Mouse (Mus musculus) left cerebral cortex, postnatal 14 days (tissue): Measurements from ENCODE around the gene Erp27. TPM values are rescaled to one million over a fixed set of nuclear protein-coding genes. Genes with fewer than 3 reads are reported as not detected.

Experiments
- DNase-seq, 2 experiments: peaks; one replicate each; pipeline ENCODE4 v3.0.0; 2021 to 2022; ENCODE audit warnings: low spot score in 2 of 2, mixed read lengths in 1 of 2
- intact Hi-C: fragments of 180-260 bp; cut with DNase I; formaldehyde crosslinking; loops from one replicate; pipeline ENCODE4 v1.15.1; 2025
- long read RNA-seq, 2 experiments: library from polyadenylated mRNA; stranded (forward); transcript quantifications; one replicate each; pipeline ENCODE4 v2.0.0; 2021
- total RNA-seq, 2 experiments: library from RNA; stranded (reverse); gene quantifications; 2 replicates each; pipeline ENCODE4 v1.2.3; 2021

Gene Erp27
- total RNA-seq = under 1 TPM; 0.34 to 0.81 TPM
- long read RNA-seq, experiment 1 = 0 reads
- long read RNA-seq, experiment 2 = 0 reads

DNA sequence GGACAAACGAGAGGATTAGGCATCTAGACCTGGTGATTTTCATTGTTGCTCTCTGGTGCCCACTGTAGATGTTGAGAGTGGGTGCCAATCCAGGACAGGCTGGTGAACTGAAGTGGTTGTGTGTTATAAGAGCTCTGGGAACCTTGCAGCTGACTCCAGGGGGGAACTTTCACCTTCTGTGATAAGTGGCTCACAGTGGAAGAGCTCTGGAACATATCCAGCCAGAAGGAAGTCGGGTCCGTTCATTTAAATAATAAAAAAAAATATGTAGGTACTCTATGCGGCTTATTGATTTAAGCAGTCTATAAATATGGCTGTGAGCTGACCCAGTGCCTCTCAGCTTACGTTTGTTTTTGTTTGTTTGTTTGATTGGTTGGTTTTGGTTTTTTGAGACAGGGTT lies at the start of gene Erp27:
Gene Erp27 (minus strand): TSS at position 101 of the 400 bp plus-strand sequence.
- intact Hi-C loops = loop anchor here (5.0 kb wide), 1 partner anchor 45 kb away; no protein-coding TSS in a partner anchor

DNA sequence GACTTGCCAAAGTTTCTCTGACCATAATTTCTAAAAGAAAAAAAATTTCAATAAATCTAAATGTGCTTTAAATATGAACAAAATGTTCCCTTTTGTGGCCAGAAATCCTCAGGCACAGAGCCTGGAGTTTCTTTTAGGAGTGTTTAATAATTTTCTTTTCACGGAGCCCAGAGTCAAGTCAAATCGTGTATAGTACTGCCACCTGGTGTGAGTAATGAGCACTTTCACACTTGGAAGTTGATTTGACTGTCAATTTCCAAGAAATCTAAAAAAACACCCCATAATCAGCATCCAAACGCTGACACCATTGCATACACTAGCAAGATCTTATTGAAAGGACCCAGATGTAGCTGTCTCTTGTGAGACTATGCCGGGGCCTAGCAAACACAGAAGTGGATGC lies 46.9 kb upstream of the Erp27 start:
- intact Hi-C loops = loop anchor here (5.0 kb wide), 2 partner anchors 47 to 107 kb away; partner anchors contain the start of genes Erp27 and Pde6h
- peak; percentile 43 to 66 for DNase-seq

More for the DNA sequence above, at the start of gene Erp27:
- no peak for DNase-seq

DNA sequence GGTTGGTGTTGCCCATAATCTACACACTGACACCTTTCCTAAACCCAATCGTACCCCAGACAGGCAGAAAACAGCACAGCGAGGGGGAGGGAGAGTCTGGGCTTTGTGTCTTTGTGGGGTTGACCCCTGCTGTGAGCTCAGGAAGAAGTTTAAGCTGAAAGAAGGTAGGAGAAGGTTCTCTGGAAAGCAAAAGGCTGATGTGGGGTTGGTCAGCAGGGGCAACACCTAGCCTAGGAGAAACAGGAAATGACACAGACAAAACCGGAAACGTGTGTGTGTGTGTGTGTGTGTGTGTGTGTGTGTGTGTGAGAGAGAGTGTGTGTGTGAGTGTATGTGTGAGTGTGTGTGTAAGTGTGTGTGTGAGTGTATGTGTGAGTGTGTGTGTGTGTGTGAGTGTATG lies 45.5 kb upstream of the Erp27 start:
- DNase-seq = no peak
- intact Hi-C loops = loop anchor here (5.0 kb wide), 2 partner anchors 45 to 105 kb away; partner anchors contain the start of genes Erp27 and Pde6h

DNA sequence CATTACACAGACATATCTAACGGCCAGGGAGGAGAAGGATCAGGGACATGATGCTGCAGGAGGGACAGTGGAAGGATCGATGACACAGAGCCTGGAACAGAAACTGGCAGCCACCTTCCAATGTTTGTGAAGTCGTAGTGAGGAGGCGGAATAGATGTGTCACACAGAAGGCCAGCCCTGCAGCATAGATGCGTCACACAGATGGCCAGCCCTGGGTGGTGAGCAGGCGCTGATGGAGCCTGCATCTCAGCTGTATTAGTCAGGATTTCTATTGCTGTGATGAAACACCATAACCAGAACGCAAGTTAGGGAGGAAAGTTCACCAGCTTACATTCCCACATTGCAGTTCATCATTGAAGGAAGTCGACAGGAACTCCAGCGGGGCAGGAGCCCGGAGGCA lies 43.9 kb upstream of the Erp27 start:
- intact Hi-C loops = loop anchor here (5.0 kb wide), 2 partner anchors 44 to 104 kb away; partner anchors contain the start of genes Erp27 and Pde6h
- no peak for DNase-seq

DNA sequence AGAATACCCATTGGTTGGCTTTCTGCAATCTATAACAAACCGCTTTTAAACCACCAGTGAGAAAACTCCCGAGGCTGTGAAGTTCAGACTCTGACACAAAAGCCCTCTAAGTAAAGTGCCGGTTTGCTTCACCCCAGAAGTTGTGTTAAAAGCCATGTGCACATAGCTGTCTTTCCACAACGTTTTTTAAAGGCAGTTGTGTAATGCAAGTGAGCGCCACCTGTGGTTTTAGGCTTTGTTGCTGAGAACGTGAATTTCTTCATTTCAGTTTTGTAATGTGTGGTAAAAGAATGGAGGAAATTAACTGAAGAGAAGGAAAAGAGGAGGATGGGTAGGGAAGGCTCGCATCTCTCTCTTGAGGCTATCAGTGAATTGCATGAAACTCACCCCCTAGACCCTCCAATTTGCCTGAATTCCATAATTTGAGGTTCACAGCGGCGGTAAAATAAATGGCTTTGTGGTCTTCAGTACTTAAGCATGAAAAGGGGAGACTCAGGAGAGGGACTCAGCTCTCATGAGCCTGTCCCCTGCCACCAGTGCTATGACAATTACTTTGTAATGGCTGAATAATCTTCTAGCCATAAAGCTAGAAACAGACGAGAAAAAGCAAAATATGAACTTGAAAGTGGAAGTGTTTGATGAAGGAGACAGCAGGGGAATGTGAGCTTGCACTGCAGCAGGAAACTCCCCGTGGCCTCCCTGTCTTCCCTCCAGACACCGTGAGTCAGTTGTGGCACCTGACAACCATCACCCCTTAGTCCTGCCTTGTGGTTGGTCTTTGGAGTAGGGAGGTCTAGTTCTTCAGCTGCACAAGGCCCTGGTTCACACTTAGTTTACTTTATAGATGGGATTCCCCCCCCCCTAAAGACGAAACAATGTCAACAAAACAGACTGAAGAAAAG lies 42.9 kb upstream of the Erp27 start:
- no peak for DNase-seq

DNA sequence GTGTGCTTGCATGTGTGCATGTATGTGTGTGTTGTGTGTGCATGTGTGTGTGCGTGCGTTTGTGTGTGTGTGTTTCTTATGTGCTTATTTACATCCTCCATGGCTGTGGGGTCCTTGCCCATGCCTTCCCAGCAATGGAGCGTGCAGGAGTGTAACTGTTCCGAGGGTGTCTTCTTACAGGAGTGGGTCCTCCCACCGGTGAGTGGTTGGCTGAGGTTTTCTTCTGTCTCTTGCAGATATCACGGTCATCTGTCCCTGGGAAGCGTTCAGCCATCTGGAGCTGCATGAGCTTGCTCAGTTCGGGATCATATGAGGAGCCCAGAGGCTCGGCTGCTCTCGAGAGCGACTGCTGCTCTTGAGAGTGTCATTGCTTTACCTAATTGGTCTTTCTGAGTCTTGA lies 41.0 kb upstream of the Erp27 start:
- no peak for DNase-seq
- intact Hi-C loops = no loop called here

More for the DNA sequence above, 42.9 kb upstream of the Erp27 start:
- intact Hi-C loops = loop anchor here (5.0 kb wide), 2 partner anchors 43 to 103 kb away; partner anchors contain the start of genes Erp27 and Pde6h

DNA sequence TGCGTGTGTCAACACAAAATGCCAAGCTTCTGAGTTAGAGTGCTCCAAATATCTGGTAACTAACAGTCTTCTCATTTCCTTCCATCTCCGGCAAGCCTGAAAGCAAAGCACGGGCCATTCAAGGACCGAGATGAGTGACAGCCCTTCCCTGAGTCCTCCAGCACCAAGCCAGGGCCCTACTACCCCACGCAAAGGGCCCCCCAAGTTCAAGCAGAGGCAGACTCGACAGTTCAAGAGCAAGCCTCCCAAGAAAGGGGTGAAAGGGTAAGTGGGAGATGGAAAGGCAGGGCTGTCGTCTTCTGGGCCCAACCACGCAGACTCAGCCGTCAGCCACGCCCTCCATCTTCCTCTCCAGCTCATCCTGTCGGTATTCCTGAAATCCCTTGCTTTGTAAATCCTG lies 37.2 kb upstream of the Erp27 start:
- DNase-seq = no peak
- intact Hi-C loops = no loop called here

DNA sequence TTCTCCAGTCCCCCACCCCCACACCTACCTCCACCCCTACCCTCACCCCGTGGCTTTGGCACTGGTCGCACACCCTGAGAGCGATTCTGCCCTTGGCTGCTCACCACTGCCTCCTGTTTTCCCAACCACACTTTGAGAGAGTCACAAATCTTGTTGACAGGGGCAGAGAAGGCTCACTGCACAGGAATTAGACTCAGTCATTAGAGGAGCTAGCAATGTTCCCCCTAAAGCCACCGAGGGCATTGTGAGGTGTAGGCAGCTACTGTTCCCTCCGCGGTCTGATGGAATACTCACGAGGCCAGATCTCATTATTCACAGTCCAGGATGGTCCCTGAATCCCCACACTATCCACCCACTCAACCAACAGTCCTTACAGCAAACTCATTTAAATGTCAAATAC lies 35.1 kb upstream of the Erp27 start:
- no peak for DNase-seq
- intact Hi-C loops = no loop called here

DNA sequence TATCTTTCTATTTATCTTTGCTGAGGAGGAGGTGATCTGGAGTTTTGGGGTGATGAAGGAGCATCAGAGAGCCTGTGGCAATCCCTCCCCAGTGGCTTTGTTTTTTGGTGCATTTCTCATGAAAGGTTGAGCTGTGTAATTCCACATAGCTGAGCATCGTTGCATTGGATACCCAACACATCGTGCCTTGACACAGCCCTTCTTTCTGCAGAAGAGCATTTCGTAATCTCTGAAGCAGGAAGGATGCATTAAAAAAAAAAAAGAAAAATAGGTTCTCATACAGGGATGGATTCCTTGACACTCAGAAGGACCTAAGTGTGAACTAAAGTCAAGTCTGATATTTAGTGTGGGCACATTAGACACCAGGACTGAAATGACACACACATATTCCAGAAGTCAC lies 33.3 kb upstream of the Erp27 start:
- intact Hi-C loops = no loop called here
- no peak for DNase-seq

DNA sequence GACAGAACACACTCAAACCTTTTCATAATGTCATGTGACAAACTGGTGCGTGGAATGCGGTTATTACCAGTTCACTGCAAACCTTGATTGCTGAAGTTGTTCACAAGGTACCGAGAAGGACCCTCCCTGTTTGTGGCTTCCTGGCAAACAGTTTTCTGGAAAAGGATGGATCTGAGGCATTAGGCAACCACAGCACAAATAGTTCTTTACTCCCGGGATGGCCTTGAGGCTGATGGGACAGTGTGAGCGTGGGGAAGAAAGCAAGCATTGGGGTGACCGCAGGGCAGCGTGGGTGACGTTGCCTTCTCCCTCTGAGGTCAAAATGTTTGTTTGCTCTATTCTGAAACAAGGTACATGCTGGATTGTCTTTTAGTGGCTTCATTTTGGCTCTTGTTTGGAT lies 32.7 kb upstream of the Erp27 start:
- intact Hi-C loops = no loop called here
- DNase-seq = no peak

DNA sequence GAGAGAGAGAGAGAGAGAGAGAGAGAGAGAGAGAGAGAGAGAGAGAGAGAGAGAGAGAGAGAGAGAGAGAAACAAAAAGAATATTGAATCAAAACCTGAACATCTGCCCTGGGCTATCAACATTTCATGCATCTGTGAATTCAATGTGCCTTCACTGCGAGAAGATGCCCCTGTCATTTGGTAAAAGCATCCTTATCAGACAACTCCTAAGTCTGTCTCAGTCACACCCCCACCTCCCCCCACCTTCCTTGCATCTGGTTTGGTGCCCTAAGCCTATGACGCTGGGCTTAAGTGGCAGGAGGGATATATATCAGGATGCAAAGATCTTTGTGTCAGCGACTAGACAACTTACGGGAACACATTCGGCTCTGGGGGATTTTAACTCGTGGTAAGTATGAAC lies 32.2 kb upstream of the Erp27 start:
- intact Hi-C loops = no loop called here
- DNase-seq = no peak

DNA sequence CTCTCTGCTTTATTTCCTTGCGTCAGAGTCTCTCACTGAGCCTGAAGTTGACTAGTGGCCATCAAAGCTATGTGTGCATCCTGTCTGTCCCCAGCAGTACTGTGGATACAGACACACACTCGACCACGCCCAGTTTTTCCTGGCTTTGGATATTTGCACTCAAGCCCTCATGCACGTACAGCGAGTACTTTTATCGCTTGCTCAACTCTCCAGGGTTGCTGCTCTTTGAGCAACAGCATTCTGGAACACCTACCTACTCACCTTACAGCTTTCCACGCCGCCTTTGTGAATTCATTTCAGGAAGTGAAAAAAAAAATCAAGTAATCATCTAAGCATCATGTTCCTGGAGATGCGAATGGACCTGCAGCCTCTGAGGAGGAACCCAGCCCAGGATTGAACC lies 30.9 kb upstream of the Erp27 start:
- DNase-seq = no peak
- intact Hi-C loops = no loop called here

DNA sequence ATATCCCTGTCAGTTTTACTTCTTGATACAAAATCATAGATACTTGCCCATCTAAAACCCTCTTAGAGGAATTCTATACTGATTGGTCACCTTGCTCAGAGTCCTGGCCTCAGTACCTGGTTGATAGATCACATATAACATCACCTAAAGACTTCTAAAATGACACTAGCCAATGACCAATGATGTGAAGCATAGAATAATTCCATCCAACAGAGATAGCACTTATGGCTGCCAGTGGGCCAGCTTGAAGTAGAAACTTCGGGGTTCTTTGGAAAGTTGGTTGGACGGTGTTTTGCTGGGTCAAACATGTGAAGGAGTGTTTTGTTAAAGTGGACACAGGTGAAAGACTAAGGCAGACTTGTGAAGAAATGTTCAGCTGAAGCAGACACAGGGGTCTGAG lies 28.2 kb upstream of the Erp27 start:
- DNase-seq = no peak
- intact Hi-C loops = no loop called here

DNA sequence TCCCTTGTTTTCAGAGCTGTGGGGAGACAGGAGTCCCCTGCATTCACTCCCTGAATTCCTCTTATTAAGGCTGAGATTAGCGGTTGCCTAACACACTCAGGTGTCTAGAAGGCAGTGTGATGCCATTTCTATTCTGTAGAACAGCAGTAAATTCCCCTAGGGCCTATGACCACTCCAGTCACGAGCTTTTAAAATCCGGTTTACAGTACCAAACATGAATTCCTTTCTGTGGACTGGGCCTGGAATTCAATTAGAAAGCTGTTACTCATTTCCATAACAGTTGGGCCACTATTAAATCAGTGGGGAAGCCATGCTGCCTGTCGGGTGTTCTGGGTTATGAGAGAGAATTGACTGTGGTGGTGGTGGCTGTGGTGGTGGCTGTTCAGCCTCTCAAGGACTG lies 25.7 kb upstream of the Erp27 start:
- DNase-seq = no peak
- intact Hi-C loops = no loop called here

DNA sequence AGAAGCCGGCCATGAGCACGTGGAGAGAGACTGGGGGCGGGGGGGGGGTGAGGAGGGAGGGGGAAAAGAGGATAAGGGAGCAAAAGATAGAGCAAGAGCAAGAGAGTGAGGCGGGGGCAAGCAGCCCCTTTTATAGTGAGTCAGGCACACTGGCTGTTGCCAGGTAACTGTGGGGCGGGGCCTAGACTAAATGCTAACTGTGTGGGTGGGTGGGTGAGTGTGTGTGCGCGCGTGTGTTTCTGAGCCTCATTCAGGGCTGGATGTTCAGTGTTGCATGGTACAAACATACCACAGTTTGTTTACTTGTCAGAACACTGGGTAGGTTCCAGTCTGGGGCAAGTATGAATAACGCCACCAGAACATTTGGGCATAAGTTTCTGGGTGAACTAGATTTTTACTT lies 25.0 kb upstream of the Erp27 start:
- DNase-seq = peak in 1 of 2 experiments; percentile 82
- intact Hi-C loops = no loop called here

DNA sequence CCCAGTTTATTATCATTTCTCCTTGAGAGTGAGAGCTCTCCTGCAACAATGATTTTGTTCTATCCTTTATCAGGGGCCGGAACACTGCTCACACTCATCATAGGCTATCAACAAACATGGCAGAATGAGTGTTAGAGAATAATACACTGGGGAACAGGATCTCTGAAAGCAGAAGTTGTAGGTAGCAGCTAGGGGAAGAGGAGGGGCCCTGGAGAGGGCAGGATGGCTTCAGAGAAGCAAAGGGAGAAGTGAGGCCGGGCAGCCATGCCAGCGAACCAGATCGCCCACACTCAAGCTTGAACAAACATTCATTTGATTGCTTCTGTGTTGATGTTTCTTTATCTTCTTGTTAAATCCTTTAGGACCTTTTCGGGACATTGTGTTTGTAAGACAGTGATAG lies 24.3 kb upstream of the Erp27 start:
- DNase-seq = no peak
- intact Hi-C loops = no loop called here

DNA sequence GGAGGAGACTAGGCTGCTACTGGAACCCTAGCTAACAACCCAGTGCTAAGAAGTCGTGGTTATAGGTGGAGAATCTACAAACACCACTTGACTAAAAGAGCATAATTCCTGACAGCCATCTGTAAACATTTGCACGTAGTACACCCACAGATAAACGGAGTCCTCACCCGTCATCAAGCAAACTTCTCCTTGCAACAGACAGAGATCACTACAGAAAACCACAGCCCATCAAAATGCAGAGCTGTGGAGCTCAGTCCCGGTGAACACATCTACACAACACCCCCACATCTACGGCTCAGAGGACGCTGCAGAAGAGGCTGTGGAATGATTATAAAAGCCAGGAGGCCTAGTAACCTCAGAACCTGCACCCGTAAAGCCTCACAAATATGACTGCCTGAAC lies 22.5 kb upstream of the Erp27 start:
- peak in 1 of 2 experiments; percentile 32 for DNase-seq
- intact Hi-C loops = no loop called here

DNA sequence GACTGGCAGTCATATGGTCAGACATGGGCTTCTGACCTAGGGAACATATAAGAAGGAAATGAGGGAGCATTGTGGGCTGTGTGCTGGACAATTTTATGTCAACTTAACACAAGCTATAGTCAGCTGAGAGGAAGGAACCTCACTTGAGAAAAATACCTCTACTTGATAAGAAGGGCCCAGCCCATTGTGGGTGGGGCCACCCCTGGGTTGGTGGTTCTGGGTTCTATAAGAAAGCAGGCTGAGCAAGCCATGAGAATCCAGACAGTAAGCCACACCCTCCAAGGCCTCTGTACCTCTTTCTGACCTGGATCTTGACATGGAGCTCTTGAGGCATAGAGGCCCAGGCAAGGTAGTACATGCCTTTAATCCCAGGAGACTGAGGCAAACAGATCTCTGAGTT lies 21.4 kb upstream of the Erp27 start:
- intact Hi-C loops = no loop called here
- no peak for DNase-seq

DNA sequence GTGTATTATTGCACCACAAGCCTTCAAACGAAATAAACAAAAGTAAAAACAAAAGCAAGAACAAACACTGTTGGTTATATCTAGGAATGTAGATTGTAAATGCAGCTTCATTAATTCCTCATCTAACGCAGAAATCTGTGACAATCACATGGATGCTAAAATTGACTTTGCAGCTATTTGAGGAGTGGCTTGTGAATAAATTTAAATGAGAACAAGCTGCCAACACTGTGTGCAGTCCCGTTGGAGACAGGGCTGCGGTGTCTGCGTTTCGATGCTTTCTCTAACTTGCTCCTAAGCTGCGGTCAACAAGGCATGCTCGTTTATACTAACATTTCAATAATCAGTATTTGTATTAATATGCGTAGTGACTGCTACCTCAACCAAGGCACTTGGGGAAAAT lies 20.3 kb upstream of the Erp27 start:
- peak; percentile 30 to 43 for DNase-seq
- intact Hi-C loops = no loop called here

DNA sequence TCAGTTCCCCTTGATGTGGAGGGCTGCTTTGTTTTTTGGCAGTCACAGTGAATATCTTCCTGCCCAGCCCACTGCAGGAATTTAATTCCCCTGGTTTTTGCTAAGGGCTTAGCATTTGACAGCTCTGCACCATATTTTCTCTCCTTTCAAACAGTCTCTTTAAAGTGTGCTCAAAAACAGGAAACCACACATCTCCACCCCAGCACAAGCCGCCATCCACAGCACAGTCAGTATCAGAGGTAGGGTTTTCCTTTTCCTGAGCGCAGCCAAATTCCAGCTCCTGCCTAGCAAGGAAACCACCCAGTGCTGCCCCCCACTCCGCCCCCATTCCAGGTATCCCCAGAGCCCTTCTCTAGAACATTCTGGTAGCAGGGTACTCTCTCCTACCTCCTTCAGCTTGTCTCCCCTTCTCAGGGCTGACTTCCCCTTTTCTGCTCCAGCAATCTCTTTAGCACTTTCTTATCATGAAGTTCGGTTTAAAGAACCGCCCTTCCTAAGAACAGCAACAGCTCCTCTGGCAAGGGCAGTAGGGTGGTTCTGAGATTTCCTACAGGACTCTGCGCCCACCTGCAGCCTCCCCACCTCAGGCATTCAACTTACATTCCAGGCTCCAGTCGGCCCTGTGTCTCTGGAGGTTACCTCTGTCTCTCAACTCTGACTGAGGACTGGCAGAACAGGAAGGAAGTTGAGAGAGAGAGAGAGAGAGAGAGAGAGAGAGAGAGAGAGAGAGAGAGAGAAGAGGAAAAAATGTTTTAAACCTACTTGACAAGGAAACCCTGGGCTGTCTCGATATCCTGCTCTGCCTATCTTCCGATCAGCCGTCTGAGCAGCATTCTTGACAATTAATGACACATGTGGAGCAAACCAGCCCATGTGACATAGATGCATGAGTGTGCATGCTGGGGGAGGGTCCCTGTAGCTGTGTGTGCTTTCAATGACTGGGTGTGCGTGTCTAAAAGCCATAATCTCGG lies 19.4 kb upstream of the Erp27 start, which contains the start of gene Arhgdib:
Gene Arhgdib (minus strand): TSS at position 849 of the 971 bp plus-strand sequence.
- intact Hi-C loops = no loop called here
- peak in 1 of 2 experiments; percentile 26 for DNase-seq
